Mouse (Mus musculus): ENCODE data around the gene Mob1a. TPM values are rescaled to one million over a fixed set of nuclear protein-coding genes. Genes with fewer than 3 reads are reported as not detected.

Gene Mob1a
- total RNA-seq (2021): 10 to 100 TPM; 22.0 to 22.4 TPM
- long read RNA-seq, experiment 1, full-length matches to known transcripts: 2 of 10 reads
- long read RNA-seq, experiment 1, partial matches to known transcripts: 0 of 10 reads
- long read RNA-seq, experiment 1, other reads (novel, unspliced or antisense): 8 of 10 reads
- long read RNA-seq, experiment 2, full-length matches to known transcripts: 4 of 17 reads
- long read RNA-seq, experiment 2, partial matches to known transcripts: 2 of 17 reads
- long read RNA-seq, experiment 2, other reads (novel, unspliced or antisense): 11 of 17 reads

- intact Hi-C loops (cut with DNase I): loop anchor here (5.0 kb wide), 1 partner anchor 113 kb away; no protein-coding TSS in a partner anchor
- DNase-seq (ENCODE audit: low spot score in 2 of 2): peak; percentile 94 to 95
Measured at GRCm38 (mm10) chr6:83325525-83326393, at the start of gene Mob1a, which contains the start of gene Mthfd2. Gene Mob1a, plus strand, starts transcription at chr6:83326016. Gene Mthfd2, minus strand, starts transcription at chr6:83325908.

DNA sequence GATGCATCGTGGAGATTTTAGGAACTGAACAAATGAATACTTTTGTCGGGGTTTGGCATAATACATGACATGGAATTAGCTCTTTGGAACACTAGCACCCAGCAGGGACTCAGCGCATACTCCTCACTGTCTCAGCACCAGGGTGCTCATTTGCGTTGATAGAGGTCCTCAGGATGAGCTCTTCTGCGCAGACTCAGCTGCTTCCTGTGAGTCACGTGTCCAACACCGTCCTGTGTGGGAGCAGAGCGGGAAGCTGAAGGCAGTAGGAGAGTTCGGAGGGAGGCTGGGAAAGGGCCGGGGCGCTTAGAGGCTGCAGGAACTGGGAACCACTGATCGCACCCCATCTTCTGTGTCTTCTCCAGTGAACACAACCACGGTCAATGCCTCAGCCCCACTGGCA lies 48.7 kb upstream of the Mob1a start:
- no peak for DNase-seq (ENCODE audit: low spot score in 2 of 2)
- intact Hi-C loops (cut with DNase I): no loop called here

GRCm38 (mm10) chr6:83278881-83279280 lies 46.9 kb upstream of the Mob1a start:
- DNase-seq (ENCODE audit: low spot score in 2 of 2): no peak
- intact Hi-C loops (cut with DNase I): no loop called here

- intact Hi-C loops (cut with DNase I): no loop called here
- no peak for DNase-seq (ENCODE audit: low spot score in 2 of 2)
Measured at GRCm38 (mm10) chr6:83280256-83280955, 45.4 kb upstream of the Mob1a start.

- intact Hi-C loops (cut with DNase I): no loop called here
Measured at GRCm38 (mm10) chr6:83300447-83301229, 25.2 kb upstream of the Mob1a start.

GRCm38 (mm10) chr6:83301294-83301693 lies 24.5 kb upstream of the Mob1a start:
- intact Hi-C loops (cut with DNase I): no loop called here
- DNase-seq (ENCODE audit: low spot score in 2 of 2): no peak

More at GRCm38 (mm10) chr6:83300447-83301229, 25.2 kb upstream of the Mob1a start:
- no peak for DNase-seq (ENCODE audit: low spot score in 2 of 2)

DNA sequence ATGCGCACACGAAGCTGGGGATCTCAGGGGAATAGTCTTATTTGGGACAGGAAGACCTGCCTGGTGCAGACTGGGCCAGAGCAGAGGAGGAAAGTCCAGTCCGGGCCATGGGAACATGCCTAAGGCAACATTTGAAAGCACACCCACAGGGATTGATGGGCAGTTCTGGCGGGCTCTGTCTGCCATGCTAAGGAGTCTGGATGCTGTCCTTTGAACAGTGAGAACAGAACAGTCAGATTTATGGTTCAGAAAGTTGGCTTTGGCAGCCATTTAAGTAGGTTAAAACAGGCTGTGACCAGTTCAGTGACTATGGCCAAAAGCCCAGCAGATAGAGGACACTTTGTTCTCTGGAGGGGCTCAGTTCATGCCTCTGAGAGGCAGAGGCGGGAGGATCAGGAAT lies 23.6 kb upstream of the Mob1a start:
- intact Hi-C loops (cut with DNase I): no loop called here

GRCm38 (mm10) chr6:83309017-83309416 lies 16.8 kb upstream of the Mob1a start:
- intact Hi-C loops (cut with DNase I): no loop called here
- no peak for DNase-seq (ENCODE audit: low spot score in 2 of 2)

More for the DNA sequence above, 23.6 kb upstream of the Mob1a start:
- peak in 1 of 2 experiments; percentile 7 for DNase-seq (ENCODE audit: low spot score in 2 of 2)

DNA sequence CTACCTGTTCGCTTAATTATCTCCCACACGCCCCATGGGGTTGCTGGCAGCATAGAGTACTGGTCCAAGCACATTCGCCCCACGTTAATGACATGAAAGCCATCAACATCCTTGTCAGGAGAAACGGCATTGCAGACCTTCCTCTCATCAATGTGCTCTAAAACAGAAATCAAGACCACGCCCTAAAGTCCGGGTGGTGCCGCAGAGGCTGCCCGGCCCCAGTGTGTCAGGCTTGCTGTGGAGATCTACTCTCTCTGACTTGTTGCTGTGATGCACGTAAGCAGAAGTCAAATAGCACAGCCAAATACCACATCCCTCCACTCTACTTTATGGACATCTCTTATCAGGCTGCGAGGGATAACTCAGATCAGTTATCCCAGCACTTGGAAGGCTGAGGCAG lies 14.6 kb upstream of the Mob1a start:
- DNase-seq (ENCODE audit: low spot score in 2 of 2): no peak
- intact Hi-C loops (cut with DNase I): no loop called here

DNA sequence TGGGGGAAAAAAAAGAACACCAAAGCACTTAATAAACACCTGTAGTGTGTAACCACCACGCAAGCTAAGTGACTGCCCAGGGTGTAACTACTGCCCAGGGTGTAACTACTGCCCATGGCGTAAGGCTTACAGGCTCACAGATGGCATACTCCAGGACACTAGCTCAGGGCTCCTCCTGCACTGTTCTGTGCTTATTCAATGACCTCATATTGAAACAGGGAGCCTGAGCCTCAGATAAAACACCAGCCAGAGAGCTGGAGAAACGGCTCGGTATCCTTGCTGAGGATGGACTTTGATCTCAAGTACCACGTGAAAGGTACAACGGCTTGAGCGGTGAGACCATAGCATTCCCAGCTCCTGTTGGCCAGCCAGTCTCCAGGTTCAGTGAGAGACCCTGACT lies 13.8 kb upstream of the Mob1a start:
- DNase-seq (ENCODE audit: low spot score in 2 of 2): no peak
- intact Hi-C loops (cut with DNase I): no loop called here

DNA sequence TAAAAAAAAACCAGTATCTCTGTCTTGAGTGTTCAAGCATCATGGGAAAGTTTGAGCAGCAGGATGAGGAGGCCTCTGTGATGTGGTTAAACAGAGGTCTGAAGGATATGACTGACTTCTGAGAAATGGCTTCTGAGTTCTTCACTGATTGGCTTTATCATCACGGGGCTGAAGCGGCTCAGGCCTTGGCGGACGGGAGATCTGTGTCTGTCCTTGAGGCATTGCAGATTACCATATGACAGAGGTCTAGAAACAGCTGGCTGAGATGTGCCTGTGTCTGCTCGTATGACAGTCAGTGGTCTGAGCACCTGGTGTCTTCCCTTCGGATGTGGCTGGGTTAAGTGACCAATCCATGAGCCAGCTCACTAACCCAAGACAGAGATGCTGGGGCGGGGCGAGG lies 13.3 kb upstream of the Mob1a start:
- intact Hi-C loops (cut with DNase I): no loop called here
- no peak for DNase-seq (ENCODE audit: low spot score in 2 of 2)

- intact Hi-C loops (cut with DNase I): no loop called here
Measured at GRCm38 (mm10) chr6:83315293-83315692, 10.5 kb upstream of the Mob1a start.

DNA sequence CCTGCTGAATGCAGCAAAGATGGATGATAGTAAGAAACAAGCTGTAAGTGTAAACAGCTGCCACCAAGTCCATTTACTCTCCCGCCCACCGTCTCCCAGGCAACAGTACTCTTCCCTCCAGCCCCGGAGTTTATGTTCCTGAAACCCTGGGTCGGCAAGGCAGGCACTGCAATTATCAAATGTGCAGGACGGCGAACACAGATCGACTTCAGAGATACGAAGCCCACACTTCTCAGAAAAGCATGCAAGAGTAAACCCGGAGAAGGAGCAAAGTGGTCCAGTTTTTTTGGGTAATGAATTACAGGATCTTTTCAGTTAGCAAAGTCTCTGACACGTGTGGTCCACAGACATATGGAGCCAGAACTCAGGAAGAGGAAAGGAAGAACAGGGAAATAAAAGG lies 9.8 kb upstream of the Mob1a start:
- peak in 1 of 2 experiments; percentile 20 for DNase-seq (ENCODE audit: low spot score in 2 of 2)
- intact Hi-C loops (cut with DNase I): no loop called here

More at GRCm38 (mm10) chr6:83315293-83315692, 10.5 kb upstream of the Mob1a start:
- no peak for DNase-seq (ENCODE audit: low spot score in 2 of 2)

- DNase-seq (ENCODE audit: low spot score in 2 of 2): peak; percentile 93
- intact Hi-C loops (cut with DNase I): no loop called here
Measured at GRCm38 (mm10) chr6:83317108-83317741, 8.6 kb upstream of the Mob1a start.

DNA sequence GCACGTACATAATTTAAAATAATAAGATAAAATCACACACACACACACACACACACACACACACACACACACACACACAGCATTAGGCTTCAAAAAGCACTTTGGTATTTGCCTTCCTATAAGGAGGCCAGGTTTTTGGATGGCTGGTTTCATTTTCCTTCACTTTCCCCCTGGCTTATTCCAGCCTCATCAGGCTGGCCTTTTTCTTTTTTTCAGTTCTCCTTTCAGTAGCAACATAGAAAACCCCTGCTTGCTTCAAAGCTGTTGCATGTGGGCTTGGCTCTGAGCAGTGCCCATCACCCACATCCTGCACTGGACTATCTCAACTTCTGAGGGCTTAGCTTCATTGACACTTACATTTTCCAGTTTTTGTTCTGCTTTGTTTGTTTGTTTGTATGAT lies 3.9 kb upstream of the Mob1a start:
- intact Hi-C loops (cut with DNase I): no loop called here

DNA sequence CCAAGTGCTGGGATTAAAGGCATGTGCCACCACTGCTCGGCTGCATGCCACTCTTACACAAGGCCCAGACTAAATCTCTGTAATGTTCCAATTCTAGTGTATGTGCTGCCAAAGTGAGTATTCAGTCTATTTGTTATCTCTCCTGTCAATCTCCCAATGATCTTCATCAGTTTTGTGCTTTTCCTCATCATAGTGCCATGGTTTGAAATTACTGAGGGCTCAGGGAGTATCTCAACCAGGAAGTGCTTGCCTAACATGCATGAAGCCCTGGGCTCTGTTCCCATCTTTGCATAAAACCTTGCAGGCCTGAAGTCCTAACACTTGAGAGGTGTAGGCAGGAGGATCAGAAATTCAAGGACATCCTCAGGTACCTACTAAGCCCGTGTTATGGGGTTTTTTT lies 3.0 kb upstream of the Mob1a start:
- intact Hi-C loops (cut with DNase I): no loop called here
- DNase-seq (ENCODE audit: low spot score in 2 of 2): no peak

More for the DNA sequence above, 3.9 kb upstream of the Mob1a start:
- no peak for DNase-seq (ENCODE audit: low spot score in 2 of 2)

GRCm38 (mm10) chr6:83323652-83324419 lies 2.0 kb upstream of the Mob1a start:
- intact Hi-C loops (cut with DNase I): no loop called here

GRCm38 (mm10) chr6:83326394-83326736 lies 549 bp downstream of the Mob1a start:
- no peak for DNase-seq (ENCODE audit: low spot score in 2 of 2)
- intact Hi-C loops (cut with DNase I): loop anchor here (5.0 kb wide), 1 partner anchor 114 kb away; no protein-coding TSS in a partner anchor

More at GRCm38 (mm10) chr6:83323652-83324419, 2.0 kb upstream of the Mob1a start:
- DNase-seq (ENCODE audit: low spot score in 2 of 2): no peak

All from left cerebral cortex, postnatal 14 days (tissue).